8 mouse cellular contexts compared by ENCODE assay signal in the genomic region with DNA sequence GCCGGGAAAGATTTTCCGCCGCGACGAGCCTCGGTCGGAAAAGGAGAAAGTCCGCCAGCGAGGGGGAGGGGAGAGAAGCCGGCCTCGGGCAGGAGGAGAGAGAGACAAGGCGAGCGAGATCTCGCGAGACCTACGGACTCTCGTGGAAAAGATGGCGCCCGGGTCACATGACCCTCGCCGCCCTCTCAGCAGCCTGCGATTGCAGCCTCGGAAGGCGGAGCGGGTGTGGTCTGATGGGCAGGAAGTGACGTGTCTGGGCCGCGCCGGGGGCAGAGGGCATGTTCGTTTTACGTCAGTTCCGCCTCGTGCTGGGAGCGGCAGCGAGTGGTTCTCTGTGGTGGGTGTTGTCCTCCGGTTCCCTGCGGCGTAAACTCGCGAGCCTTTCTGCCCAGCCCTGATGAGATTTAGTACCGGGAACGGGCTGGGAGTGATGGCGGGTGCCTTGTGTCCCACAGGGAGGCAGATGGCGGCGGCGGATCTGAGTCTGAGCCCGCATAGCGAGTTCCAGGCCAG. TPM values are rescaled to one million over a fixed set of nuclear protein-coding genes. Genes with fewer than 3 reads are reported as not detected.
DNase-seq lines count a peak whose midpoint lies in the region; ATAC-seq lines count a peak whose summit lies in the region.

Gene Smndc1 (minus strand): TSS at position 84 of the 513 bp plus-strand sequence.

- peak within 1 kb of the TSS; percentile 97 for H3K27ac ChIP-seq in hindbrain, embryonic 16.5 days (ENCODE audit: low read depth, low read length)
- H3K27ac ChIP-seq in macrophage = peak within 1 kb of the TSS; percentile 74

- peak within 1 kb of the TSS; percentile 95 for H3K9ac ChIP-seq in hindbrain, embryonic 16.5 days (ENCODE audit: low read depth, low read length)

- H3K36me3 ChIP-seq in hindbrain, embryonic 16.5 days (ENCODE audit: control insufficient read depth, insufficient read depth, low read length) = peaks cover 12% of the 10 kb centered on the region
- peaks cover 31% of the 10 kb centered on the region for H3K36me3 ChIP-seq in macrophage (ENCODE audit: inconsistent target)

- no peaks in the 10 kb centered on the region for H3K27me3 ChIP-seq in hindbrain, embryonic 16.5 days (replicated peaks; ENCODE audit: control insufficient read depth, insufficient read depth, low read length)

- ATAC-seq in hindbrain, embryonic 16.5 days = peak; percentile 98

- DNase-seq in WW6 (ENCODE audit: low read depth, low spot score) = peak; percentile 99
- DNase-seq in cerebellum, postnatal 4 days (ENCODE audit: low spot score in 2 of 2) = peak; percentile 97 to 99
- DNase-seq in gastrocnemius, adult 18-20 months (ENCODE audit: low spot score) = peak; percentile 99
- DNase-seq in left cerebral cortex, adult 18-20 months (ENCODE audit: low spot score in 2 of 2) = peak; percentile 100
- peak; percentile 100 for DNase-seq in right cerebral cortex, adult 18-20 months
- peak; percentile 99 for DNase-seq in urinary bladder, postnatal 10 days (ENCODE audit: low spot score)

- peak within 1 kb of the TSS; percentile 100 for H3K4me3 ChIP-seq in hindbrain, embryonic 16.5 days (ENCODE audit: low read length)
- H3K4me3 ChIP-seq in macrophage (ENCODE audit: inconsistent target) = peak within 1 kb of the TSS; percentile 92

- H3K79me2 ChIP-seq in macrophage (ENCODE audit: inconsistent target) = peaks cover 52% of the 10 kb centered on the region

- WGBS in hindbrain, embryonic 16.5 days = under 1% methylated on average over 48 of the region's 48 CpGs
- WGBS in macrophage (ENCODE audit: missing documents) = 1% methylated on average over 39 of the region's 48 CpGs

- peaks cover 14% of the 10 kb centered on the region for H3K4me1 ChIP-seq in hindbrain, embryonic 16.5 days (ENCODE audit: control insufficient read depth, insufficient read depth, low read depth, low read length)

- H3K4me2 ChIP-seq in hindbrain, embryonic 16.5 days (ENCODE audit: low read length) = peak within 1 kb of the TSS; percentile 85

- no peaks in the 10 kb centered on the region for H3K9me3 ChIP-seq in hindbrain, embryonic 16.5 days (ENCODE audit: control insufficient read depth, low read length)

RNA-seq across cellular contexts. Expression of gene Smndc1, which starts in this region (rescaled TPM):
- 10 to 100 TPM; 28.4 to 33.2 TPM for total RNA-seq in gastrocnemius, adult 18-20 months (2021)
- polyA plus RNA-seq in hindbrain, embryonic 16.5 days (2015; fragmentation: Nextera tagmentation; extraction: Ambion mirVana) = 26.9 and 29.8 TPM in 2 replicates
- total RNA-seq in left cerebral cortex, adult 18-20 months (2021) = 10 to 100 TPM; 36.8 to 39.2 TPM
- total RNA-seq in macrophage (2018; cell fraction: chromatin; rRNA removed) = 10 to 100 TPM; 22.2 to 58.6 (median 33.4) TPM
- total RNA-seq in macrophage (2018; cell fraction: cytosol; rRNA removed) = 10 to 100 TPM; 35.2 to 49.6 (median 40.7) TPM
- total RNA-seq in macrophage (2018; cell fraction: nucleus; rRNA removed) = 10 to 100 TPM; 39.6 to 68.1 (median 46.7) TPM
- 36.4 to 45.9 TPM (median 38.2 TPM) in 3 replicates for polyA plus RNA-seq in macrophage (2018)

Comparison
In these comparisons a context has a peak if more than half of its experiments do, and no peak if none do; other contexts are left out.
1. Peak in every context shown above with its lines: DNase-seq, ATAC-seq, H3K4me3 ChIP-seq and H3K27ac ChIP-seq.